Mouse (Mus musculus): ENCODE results near the gene Nek10. TPM values are rescaled to one million over a fixed set of nuclear protein-coding genes. Genes with fewer than 3 reads are reported as not detected.

Gene Nek10
- polyA plus RNA-seq, 2 experiments = 0.04 to 0.08 TPM

GRCm38 (mm10) chr14:14799861-14800260 lies 3.4 kb upstream of the Nek10 start:
- DNase-seq (ENCODE audit: low spot score) (no peak), ATAC-seq (ENCODE audit: low FRiP score, low read depth) (no peak)
- H3K27ac ChIP-seq (replicated peaks; ENCODE audit: low read depth, low read length) = no peak overlapping the region
- peaks cover 22% of the 10 kb centered on the region; the same call in 1 of the 2 replicates for H3K36me3 ChIP-seq (ENCODE audit: control insufficient read depth, insufficient read depth, low read length)
- no peak overlapping the region for H3K9ac ChIP-seq (ENCODE audit: low read depth, low read length, severe bottlenecking)
- no peak overlapping the region for H3K4me2 ChIP-seq (replicated peaks; ENCODE audit: low read depth, low read length, severe bottlenecking)
- no peak overlapping the region for H3K4me3 ChIP-seq (replicated peaks; ENCODE audit: low read length)
- H3K27me3 ChIP-seq (ENCODE audit: control insufficient read depth, insufficient read depth, low read length) = no peaks in the 10 kb centered on the region
- H3K4me1 ChIP-seq (ENCODE audit: control insufficient read depth, insufficient read depth, low read length) = peaks cover 2% of the 10 kb centered on the region; the same call in 1 of the 2 replicates
- 81% methylated on average over 5 of the region's 5 CpGs for WGBS
- TF ChIP-seq POLR2A (IDR thresholded peaks at IDR 0.05; ENCODE audit: borderline replicate concordance, extremely low read depth, insufficient read depth, insufficient read length) = no peak
- no peaks in the 10 kb centered on the region for H3K9me3 ChIP-seq (ENCODE audit: control insufficient read depth, low read length)

- no peaks in the 10 kb centered on the region for H3K27me3 ChIP-seq (ENCODE audit: control insufficient read depth, insufficient read depth, low read length)
- H3K27ac ChIP-seq (replicated peaks; ENCODE audit: low read depth, low read length) = no peak overlapping the region
- H3K4me1 ChIP-seq (ENCODE audit: control insufficient read depth, insufficient read depth, low read length) = peaks cover 2% of the 10 kb centered on the region; the same call in 1 of the 2 replicates
- ATAC-seq (ENCODE audit: low FRiP score, low read depth) (no peak), DNase-seq (ENCODE audit: low spot score) (no peak)
- H3K4me3 ChIP-seq (replicated peaks; ENCODE audit: low read length) = no peak overlapping the region
- H3K9me3 ChIP-seq (ENCODE audit: control insufficient read depth, low read length) = no peaks in the 10 kb centered on the region
- H3K36me3 ChIP-seq (ENCODE audit: control insufficient read depth, insufficient read depth, low read length) = peaks cover 22% of the 10 kb centered on the region; the same call in 1 of the 2 replicates
- 96% methylated on average over 4 of the region's 4 CpGs for WGBS
- no peak for TF ChIP-seq POLR2A (IDR thresholded peaks at IDR 0.05; ENCODE audit: borderline replicate concordance, extremely low read depth, insufficient read depth, insufficient read length)
- no peak overlapping the region for H3K4me2 ChIP-seq (replicated peaks; ENCODE audit: low read depth, low read length, severe bottlenecking)
- H3K9ac ChIP-seq (ENCODE audit: low read depth, low read length, severe bottlenecking) = no peak overlapping the region
Measured at GRCm38 (mm10) chr14:14800332-14800731, 2.9 kb upstream of the Nek10 start.

- DNase-seq (ENCODE audit: low spot score) = no peak
- ATAC-seq (ENCODE audit: low FRiP score, low read depth) = no peak
- no peaks in the 10 kb centered on the region for H3K27me3 ChIP-seq (ENCODE audit: control insufficient read depth, insufficient read depth, low read length)
- peaks cover 19% of the 10 kb centered on the region; the same call in 1 of the 2 replicates for H3K36me3 ChIP-seq (ENCODE audit: control insufficient read depth, insufficient read depth, low read length)
- no peak overlapping the region for H3K4me3 ChIP-seq (replicated peaks; ENCODE audit: low read length)
- no peak overlapping the region for H3K27ac ChIP-seq (replicated peaks; ENCODE audit: low read depth, low read length)
- H3K9ac ChIP-seq (ENCODE audit: low read depth, low read length, severe bottlenecking) = no peak overlapping the region
- 97% methylated on average over 3 of the region's 3 CpGs for WGBS
- H3K4me2 ChIP-seq (replicated peaks; ENCODE audit: low read depth, low read length, severe bottlenecking) = no peak overlapping the region
- H3K4me1 ChIP-seq (ENCODE audit: control insufficient read depth, insufficient read depth, low read length) = peaks cover 2% of the 10 kb centered on the region; the same call in 1 of the 2 replicates
- TF ChIP-seq POLR2A (IDR thresholded peaks at IDR 0.05; ENCODE audit: borderline replicate concordance, extremely low read depth, insufficient read depth, insufficient read length) = no peak
- no peaks in the 10 kb centered on the region for H3K9me3 ChIP-seq (ENCODE audit: control insufficient read depth, low read length)
Measured at GRCm38 (mm10) chr14:14800810-14801209, 2.4 kb upstream of the Nek10 start.

- WGBS = 9% methylated on average over 10 of the region's 10 CpGs
- no peak overlapping the region for H3K4me3 ChIP-seq (replicated peaks; ENCODE audit: low read length)
- peak; percentile 58 for ATAC-seq (ENCODE audit: low FRiP score, low read depth)
- H3K4me2 ChIP-seq (replicated peaks; ENCODE audit: low read depth, low read length, severe bottlenecking) = no peak overlapping the region
- no peaks in the 10 kb centered on the region for H3K9me3 ChIP-seq (ENCODE audit: control insufficient read depth, low read length)
- H3K27ac ChIP-seq (replicated peaks; ENCODE audit: low read depth, low read length) = no peak overlapping the region
- no peak for DNase-seq (ENCODE audit: low spot score)
- H3K4me1 ChIP-seq (ENCODE audit: control insufficient read depth, insufficient read depth, low read length) = peaks cover 2% of the 10 kb centered on the region; the same call in 1 of the 2 replicates
- H3K9ac ChIP-seq (ENCODE audit: low read depth, low read length, severe bottlenecking) = no peak overlapping the region
- TF ChIP-seq POLR2A (IDR thresholded peaks at IDR 0.05; ENCODE audit: borderline replicate concordance, extremely low read depth, insufficient read depth, insufficient read length) = no peak
- H3K27me3 ChIP-seq (ENCODE audit: control insufficient read depth, insufficient read depth, low read length) = no peaks in the 10 kb centered on the region
- peaks cover 9% of the 10 kb centered on the region; the same call in 1 of the 2 replicates for H3K36me3 ChIP-seq (ENCODE audit: control insufficient read depth, insufficient read depth, low read length)
Measured at GRCm38 (mm10) chr14:14803921-14804517, 804 bp downstream of the Nek10 start.

DNA sequence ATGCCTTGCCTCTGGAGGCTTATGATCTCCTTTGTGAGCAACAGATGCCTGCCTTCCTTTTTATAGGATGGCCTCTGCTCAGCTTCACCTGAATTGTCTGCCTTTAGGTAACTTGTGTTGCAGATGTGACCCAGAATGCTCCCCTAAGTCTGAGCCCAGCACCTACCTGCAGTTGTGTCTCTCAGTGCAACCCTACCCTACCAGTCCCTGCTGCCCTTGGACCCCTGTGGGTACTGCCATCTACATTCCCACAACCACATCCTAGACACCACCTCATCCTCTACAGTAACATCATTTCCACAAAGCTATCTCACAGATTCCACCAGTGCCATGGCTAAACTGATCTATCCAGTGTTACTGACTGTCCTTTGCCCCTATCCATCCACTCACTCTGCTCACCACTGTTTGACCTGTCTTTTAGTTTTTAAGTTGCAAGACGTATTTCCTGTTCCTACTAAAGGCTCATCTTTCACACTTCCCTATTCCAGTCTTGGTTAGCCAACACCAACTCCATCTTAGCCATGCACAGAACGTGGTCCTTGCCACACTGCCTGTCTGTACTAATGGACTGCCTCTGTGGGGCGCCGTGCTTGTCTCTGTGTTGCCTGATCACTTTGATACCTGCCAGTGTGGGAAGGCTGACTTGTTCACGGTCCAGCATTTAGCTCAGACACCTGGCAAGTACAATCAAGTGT lies 1.4 kb downstream of the Nek10 start:
- no peaks in the 10 kb centered on the region for H3K27me3 ChIP-seq (ENCODE audit: control insufficient read depth, insufficient read depth, low read length)
- ATAC-seq (ENCODE audit: low FRiP score, low read depth) = no peak; the same call in 1 of the 2 replicates
- 0 out of 2 replicates have a peak, but pooled peaks cover 8% of the 10 kb centered on the region for H3K36me3 ChIP-seq (ENCODE audit: control insufficient read depth, insufficient read depth, low read length)
- WGBS = 62% methylated on average over 5 of the region's 5 CpGs
- H3K9me3 ChIP-seq (ENCODE audit: control insufficient read depth, low read length) = no peaks in the 10 kb centered on the region
- H3K4me1 ChIP-seq (ENCODE audit: control insufficient read depth, insufficient read depth, low read length) = peaks cover 2% of the 10 kb centered on the region; the same call in 1 of the 2 replicates
- DNase-seq (ENCODE audit: low spot score) = no peak
- no peak overlapping the region for H3K4me2 ChIP-seq (replicated peaks; ENCODE audit: low read depth, low read length, severe bottlenecking)
- no peak overlapping the region for H3K27ac ChIP-seq (replicated peaks; ENCODE audit: low read depth, low read length)
- TF ChIP-seq POLR2A (IDR thresholded peaks at IDR 0.05; ENCODE audit: borderline replicate concordance, extremely low read depth, insufficient read depth, insufficient read length) = no peak
- no peak overlapping the region for H3K9ac ChIP-seq (ENCODE audit: low read depth, low read length, severe bottlenecking)
- H3K4me3 ChIP-seq (replicated peaks; ENCODE audit: low read length) = no peak overlapping the region
